Mouse (Mus musculus) embryonic fibroblast, embryonic 13.5 days (primary cell): Measurements from ENCODE around the gene Trip10.

ENCODE experiments used
- CTCF ChIP-seq: IDR thresholded peaks from 2 replicates; pipeline ENCODE4 v1.5.1; 2011; ENCODE audit warnings: mild to moderate bottlenecking, control low read depth, low read length, moderate library complexity, borderline replicate concordance; ENCODE audit not compliant: insufficient read depth
- POLR2A ChIP-seq: IDR thresholded peaks from 2 replicates; pipeline ENCODE4 v1.6.1; 2011; ENCODE audit warnings: low read depth, mild to moderate bottlenecking, control low read depth, low read length, moderate library complexity

DNA sequence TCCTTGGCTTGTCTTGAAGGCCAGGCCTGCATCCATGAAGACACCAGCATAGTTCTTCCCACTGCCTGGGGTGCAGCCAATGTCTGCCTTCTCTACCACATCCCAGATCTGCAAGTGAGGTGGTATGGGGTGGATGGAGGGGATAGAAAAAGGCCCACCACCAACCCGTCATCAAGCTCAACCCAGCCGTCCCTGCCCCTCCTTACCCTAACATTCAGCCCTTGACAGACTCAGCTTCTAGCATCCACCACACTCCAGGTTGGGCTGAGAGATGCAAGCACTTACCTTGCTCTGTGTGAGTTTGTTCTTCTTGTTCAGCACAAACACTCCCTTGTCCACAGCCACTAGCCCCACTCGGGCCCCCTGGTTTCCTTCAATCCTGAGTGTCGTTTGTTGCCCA, 27.3 kb upstream of the Trip10 start:
- TF ChIP-seq POLR2A, result no peak
- no peak for TF ChIP-seq CTCF
